Mouse (Mus musculus) gastrocnemius, postnatal 10 days (tissue): ENCODE measurements around the gene Grik3. TPM values are rescaled to one million over a fixed set of nuclear protein-coding genes. Genes with fewer than 3 reads are reported as not detected.

ENCODE experiments used
- DNase-seq: peaks from one replicate; pipeline ENCODE4 v3.0.0; 2021; ENCODE audit warnings: mixed read lengths
- long read RNA-seq, 2 experiments: library from polyadenylated mRNA; stranded (forward); transcript quantifications; one replicate each; pipeline ENCODE4 v2.0.0; 2021
- total RNA-seq, 2 experiments: library from RNA; stranded (reverse); gene quantifications; 2 replicates each; pipeline ENCODE4 v1.2.3; 2021

Grik3 gene
- under 1 TPM; 0.18 to 0.21 TPM for total RNA-seq
- long read RNA-seq, experiment 1: 0 reads
- long read RNA-seq, experiment 2: 0 reads

DNA sequence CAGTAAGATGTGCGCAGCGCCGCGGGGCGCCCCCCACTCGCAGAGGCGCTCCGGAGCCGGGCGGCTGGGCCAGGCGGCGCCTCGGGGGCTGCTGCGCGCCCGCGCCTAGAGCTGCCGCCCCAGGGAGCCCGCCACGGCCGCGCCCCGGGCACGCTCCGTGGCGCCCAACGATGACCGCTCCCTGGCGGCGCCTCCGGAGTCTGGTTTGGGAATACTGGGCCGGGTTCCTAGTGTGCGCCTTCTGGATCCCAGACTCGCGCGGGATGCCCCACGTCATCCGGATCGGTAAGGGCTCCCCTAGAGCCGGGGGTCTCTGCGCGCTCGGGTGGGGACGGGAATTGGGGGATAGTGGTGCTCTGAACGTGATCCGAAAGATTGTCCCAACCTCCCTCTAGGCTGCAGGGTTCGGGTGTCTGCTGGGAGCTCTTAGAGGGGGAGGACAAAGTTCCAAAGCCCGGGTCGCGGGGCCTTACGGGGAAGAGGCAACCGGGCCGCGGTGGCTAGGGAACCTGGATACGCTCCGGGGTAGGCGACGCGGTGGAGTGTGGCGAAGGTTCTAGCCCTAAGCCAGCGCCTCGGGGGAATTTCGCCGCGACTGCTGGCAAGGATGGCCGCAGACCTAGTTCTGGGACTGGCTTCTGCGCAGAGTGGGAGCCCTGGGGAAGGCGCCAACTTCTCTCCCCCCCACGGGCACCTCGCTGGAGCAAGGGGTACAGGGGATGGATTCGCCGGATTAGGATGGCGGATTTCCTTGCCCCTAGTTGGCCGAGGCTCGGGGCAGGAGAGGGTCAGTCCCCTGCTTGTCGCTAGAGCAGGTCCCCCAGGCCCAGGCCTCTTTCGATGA, at the start of gene Grik3:
Gene Grik3, plus strand, starts transcription at position 40 of the 844 bp plus-strand sequence.
- no peak for DNase-seq

- no peak for DNase-seq
Measured at GRCm38 (mm10) chr4:125441821-125442220, 48.7 kb upstream of the Grik3 start.

- DNase-seq: no peak
Measured at GRCm38 (mm10) chr4:125444366-125444765, 46.1 kb upstream of the Grik3 start.

- no peak for DNase-seq
Measured at GRCm38 (mm10) chr4:125450602-125451321, 39.7 kb upstream of the Grik3 start.

- DNase-seq: no peak
Measured at GRCm38 (mm10) chr4:125451821-125452220, 38.7 kb upstream of the Grik3 start.

DNA sequence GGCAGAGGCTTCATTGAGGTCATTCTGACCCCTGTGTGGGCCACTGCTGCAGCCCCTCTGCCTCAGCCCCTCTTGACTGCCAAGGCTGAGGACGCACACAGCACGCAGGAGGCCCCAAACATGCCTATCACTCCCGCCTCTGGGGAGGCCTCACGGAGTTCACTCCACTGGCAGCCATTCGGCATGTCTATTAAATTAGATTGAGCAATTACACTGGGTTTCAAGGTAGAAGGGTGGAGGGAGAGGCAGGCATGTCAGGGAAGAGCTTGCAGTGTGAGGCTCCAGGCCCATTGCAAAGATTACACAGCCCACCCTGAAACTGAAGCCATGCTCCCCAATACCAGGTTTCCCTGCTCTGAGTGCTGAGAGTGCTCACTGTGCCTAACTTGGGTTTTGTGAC, 34.0 kb upstream of the Grik3 start:
- no peak for DNase-seq

DNA sequence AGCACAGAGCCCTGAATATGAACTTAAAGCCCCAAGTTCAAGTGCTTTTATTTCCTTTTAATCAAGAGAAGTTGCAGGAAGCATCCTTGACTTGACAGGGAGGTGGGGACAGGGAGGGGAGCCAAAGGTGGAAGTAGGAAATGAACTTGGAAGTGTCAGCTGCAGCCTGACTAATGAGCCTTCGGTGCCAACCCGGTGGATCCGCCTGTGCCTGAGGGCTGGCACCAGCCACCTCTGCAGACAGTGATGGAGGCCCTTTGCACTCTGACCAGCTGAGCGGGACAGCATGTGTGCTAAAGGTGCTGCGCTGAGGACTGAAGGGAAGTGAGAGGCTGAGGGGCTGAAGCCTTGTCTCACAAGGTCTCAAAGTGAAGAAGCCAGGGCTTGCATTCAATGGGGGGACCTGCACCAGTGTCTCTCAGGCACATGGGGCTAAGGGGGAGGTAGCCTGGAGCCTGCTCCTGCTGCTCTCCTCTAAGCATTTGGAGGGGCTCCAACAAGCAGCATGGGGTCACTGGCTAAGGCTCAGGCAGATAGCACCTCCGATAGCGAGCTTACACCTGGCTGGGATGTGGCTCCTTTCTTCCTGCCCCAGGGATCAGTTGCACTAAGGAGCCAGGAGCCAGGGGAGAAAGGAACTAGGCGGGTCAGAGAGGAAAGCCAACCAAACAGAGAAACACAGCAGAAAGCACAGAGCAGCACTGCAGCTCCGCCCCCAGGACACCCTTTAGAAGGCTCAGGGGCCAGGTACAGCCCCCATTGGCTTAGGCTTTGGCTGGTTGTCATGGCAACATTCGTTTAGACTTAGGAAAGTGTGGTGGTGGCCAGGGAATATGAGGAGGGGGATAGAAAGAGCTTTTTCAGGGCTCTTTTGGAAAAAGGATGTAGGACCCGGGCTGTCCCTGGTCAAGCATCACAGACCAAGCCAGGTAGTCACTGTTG, 33.1 kb upstream of the Grik3 start:
- DNase-seq: no peak

DNA sequence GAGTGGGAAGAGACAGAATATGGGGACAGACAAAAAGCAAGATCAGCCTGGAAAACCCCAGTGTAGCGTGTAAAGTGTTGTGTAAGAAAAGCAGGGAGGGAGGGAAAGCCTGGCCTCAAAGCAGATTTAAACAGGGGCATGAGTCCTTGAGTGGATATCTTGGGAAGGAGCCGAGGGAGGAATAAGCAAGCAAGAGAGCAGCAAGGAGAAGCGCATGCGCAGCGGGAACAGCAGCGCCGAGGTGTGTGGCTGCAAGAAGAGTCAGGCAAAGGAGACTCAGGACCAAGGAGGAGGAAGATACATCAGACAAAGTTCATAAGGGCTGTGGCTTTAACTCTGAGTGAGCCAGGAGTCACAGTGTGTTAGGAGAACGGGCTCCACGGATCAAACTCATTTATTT, 30.7 kb upstream of the Grik3 start:
- DNase-seq: no peak

- DNase-seq: no peak
Measured at GRCm38 (mm10) chr4:125469711-125470372, 20.7 kb upstream of the Grik3 start.

GRCm38 (mm10) chr4:125474903-125475302, 15.6 kb upstream of the Grik3 start:
- DNase-seq: no peak

GRCm38 (mm10) chr4:125478071-125478470, 12.4 kb upstream of the Grik3 start:
- no peak for DNase-seq

- no peak for DNase-seq
Measured at GRCm38 (mm10) chr4:125481256-125481655, 9.2 kb upstream of the Grik3 start.

DNA sequence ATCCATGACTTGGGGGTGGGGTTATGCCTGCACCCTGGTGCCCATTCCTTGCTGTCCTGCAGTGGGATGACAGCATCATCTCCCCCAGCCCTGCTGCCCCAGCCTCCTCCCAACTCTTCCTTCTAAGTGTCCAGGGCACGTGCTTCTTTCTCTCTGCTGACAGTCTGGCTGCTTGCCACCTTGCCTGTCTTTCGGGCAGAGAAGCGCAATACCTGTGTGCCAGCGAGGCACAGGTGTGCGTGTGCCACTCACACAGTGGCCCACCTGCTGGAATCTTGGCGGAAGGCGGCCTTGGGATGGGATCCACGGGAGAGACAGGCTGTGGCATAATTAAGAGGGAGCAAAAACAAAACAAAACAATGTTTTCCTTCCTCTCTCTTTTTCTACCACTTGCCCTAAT, 6.4 kb upstream of the Grik3 start:
- DNase-seq: no peak

DNA sequence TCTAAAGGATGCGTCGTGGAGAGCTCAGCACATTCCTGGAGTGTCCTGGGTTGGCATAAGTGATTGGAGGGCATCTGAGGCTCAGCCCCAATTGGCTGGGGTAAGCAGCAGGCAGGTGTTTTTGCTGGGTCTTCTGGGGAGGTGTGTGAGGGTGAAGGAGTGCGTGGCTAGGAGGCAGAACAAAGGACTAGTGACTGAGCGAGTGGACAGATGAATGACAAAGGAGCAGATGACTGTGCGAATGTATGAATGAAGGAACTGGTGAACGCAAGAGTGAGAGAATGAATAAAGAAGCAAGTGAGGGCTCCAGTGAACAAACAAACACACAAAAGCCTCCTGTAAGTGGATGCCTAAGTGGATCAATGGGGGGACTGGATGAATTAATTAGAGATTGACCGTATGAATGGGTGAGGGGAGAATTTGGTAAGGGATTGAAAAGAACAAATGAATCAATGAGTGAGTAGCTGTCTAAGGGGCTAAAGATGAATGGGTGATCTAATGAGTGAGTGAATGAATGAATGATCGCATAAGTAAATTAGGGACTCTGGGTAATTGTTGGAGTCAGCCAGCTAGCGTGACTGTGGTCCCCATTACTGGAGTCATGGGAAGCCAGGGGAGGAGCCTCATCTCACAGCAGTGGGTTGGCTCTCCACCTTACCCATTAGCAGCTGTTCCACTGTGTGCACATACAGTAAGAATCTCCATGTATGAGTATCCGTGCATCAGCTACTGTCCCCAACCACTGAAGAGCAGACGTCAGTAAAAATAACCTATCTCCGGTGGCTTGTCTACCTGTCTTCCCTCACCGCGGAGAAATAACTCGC, 4.9 kb upstream of the Grik3 start:
- no peak for DNase-seq

GRCm38 (mm10) chr4:125486616-125487015, 3.9 kb upstream of the Grik3 start:
- DNase-seq: no peak

GRCm38 (mm10) chr4:125487031-125487430, 3.5 kb upstream of the Grik3 start:
- DNase-seq: no peak

- DNase-seq: no peak
Measured at GRCm38 (mm10) chr4:125488796-125489637, 1.5 kb upstream of the Grik3 start.

- peak; percentile 53 for DNase-seq
Measured at GRCm38 (mm10) chr4:125489901-125490590, 454 bp upstream of the Grik3 start.

DNA sequence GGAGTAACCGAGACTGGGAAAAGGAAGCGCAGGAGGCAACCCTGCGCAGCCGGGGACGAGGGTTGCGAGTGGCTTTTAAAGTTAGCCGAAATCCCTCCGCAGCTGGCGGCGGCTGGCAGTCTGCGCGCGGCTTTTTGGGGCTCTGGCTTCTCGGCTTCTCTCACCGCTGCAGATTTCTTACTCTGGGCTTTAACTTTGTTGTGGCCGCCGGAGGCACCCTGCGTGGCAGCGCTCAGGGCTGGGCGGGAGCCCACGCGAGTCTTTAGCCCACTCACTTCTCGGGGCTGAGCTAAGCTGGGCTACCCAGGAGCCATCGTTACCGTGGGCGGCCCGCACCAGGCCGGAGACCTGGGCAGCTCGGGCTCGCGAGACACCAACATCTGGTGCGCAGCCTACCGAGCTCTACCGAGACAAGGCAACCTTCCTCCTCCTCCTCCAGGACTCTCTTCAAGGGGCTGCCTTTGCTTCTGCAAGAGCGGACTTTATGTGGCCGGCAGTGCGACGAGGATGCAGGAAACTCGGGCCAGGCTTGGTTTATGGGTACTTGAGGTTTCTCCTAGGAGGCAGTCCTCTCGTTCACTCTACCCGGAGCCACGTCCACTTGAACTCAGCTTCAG, 1.1 kb downstream of the Grik3 start:
- DNase-seq: peak; percentile 17
